Mouse (Mus musculus) layer of hippocampus, adult 18-20 months (tissue): ENCODE data around the gene Sat2. TPM values are rescaled to one million over a fixed set of nuclear protein-coding genes. Genes with fewer than 3 reads are reported as not detected.
"Not testable (repeated sequence)": the region's sequence is repeated elsewhere in the genome, so short reads cannot be mapped to it uniquely, and the experiment has no call there.

Experiments used
- DNase-seq, 2 experiments: peaks; one replicate each; pipeline ENCODE4 v3.0.0; 2022; ENCODE audit warnings: low spot score in 2 of 2
- total RNA-seq, 2 experiments: library from RNA; stranded (reverse); gene quantifications; 2 replicates each; pipeline ENCODE4 v1.2.3; 2021

Sat2 gene
- total RNA-seq, 2 experiments from 2014 or later: 9.5 to 12.1 TPM

DNA sequence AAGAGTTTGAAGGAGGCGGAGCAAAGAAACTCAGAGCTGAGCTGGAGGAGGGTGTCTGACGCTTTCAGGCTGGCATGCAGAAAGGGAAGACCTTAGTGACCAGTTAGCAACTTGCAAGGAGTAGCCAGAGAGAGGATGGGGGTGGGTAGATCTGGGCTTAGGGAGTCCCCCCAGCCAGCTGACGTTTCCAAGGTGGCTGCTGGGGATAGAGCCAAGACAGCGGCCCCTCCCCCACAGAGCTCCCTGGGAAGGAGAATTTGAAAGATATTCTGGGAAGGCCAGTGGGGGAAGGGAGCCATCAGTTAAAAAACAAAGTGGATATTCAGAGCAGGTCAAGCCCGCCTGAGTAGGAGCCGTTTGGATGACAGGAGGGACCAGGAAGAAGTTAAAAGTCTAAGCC is 21.7 kb upstream of the Sat2 start:
- peak; percentile 52 to 70 for DNase-seq

DNA sequence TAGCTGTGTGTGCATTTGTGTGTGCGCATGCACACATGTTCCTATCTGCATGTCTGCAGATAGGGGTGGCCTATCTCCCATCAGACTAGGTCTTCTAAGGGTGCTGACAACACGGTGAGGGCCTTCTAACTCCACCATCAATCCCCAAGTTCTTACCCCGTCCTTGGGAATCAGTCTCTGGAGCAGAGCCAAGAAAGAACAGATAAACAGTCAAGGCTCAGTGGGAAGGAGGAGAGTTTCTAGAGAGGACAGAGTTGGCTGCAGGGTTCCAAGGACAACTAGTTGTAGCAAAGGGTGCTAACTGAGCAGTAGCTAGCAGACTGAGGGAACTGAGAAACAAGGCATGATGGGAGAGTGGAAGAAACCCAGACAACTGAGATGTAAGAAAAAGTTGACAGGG is 20.1 kb upstream of the Sat2 start:
- no peak for DNase-seq

DNA sequence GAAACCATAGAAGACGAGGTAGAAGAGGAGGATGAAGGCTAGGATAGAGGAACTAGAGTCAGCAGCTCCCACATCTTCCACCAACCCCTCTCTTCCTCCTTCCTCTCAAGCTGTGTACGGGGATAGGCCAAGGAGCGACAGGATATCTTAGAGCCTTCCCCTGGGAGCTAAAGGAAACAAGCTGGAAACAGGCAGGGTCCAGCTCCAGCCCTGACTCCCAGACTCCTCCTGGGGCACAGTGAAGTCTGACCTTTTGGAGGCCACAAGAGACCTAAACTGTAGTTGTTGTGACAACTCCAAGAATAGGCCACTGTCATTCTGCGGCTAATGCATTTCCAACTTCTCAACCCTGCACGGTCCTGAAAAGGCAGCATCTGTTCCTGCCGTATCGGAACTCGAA is 18.3 kb upstream of the Sat2 start:
- DNase-seq: no peak

DNA sequence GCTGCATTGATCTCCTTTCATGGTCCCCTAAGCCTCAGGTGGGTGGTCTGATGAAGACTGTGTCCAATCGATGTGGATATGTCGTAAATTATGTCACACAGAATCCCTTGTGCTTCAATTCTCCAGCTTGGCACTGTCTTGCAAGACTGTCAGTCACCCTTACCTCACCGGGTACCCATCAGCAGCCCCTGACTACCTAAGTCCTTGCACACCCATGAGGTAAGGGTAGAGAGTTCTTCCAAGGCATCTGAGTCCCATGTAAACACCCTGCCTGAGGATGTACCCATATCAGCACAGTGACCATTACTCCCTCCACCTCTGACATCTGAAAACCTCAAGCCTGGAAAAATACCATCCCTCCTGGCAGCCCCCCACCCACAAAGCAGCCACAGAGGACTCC is 17.5 kb upstream of the Sat2 start:
- no peak for DNase-seq

DNA sequence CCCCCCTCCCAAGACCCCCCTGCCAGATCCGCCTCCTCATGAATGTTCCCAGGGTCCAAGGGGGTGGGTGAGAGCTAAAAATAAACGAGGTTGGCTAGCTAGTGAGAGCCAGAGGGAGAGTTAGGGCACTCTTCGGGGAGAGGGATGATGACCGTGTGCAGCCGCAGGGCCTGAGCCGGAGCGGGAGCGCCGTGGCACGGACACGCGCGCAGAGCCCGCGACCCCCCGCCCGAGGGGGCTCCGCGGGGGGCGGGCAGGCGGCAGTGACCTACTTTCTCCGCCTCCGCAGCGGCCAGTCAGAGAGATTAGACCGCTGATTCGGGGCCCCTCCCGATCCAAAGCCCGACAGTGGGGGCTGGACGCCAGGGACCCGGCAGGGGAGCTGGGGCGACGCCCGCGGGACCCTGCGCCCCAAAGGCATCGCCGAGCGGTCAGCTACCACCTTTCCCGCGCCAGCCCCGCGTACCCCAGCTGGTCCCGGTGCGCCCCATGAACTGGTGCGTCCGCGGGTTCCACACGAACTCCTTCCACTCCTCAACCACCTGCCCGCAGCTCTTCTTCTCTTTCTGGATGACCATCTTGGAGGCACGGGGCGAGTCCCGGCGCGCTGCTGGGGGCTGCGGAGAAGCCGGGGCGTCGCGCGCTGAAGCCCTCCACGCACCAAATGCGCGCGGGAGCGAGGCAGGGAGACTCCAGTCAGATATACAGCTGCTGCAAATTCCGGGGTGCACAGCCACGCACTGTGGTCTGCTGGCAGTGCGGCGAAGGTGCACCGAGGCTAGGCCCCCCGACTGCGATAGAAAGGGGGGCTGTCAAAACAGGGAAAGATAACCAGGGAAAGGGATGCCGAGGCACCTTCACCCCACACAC is 16.8 kb upstream of the Sat2 start:
- DNase-seq: peak in 1 of 2 experiments; percentile 33

DNA sequence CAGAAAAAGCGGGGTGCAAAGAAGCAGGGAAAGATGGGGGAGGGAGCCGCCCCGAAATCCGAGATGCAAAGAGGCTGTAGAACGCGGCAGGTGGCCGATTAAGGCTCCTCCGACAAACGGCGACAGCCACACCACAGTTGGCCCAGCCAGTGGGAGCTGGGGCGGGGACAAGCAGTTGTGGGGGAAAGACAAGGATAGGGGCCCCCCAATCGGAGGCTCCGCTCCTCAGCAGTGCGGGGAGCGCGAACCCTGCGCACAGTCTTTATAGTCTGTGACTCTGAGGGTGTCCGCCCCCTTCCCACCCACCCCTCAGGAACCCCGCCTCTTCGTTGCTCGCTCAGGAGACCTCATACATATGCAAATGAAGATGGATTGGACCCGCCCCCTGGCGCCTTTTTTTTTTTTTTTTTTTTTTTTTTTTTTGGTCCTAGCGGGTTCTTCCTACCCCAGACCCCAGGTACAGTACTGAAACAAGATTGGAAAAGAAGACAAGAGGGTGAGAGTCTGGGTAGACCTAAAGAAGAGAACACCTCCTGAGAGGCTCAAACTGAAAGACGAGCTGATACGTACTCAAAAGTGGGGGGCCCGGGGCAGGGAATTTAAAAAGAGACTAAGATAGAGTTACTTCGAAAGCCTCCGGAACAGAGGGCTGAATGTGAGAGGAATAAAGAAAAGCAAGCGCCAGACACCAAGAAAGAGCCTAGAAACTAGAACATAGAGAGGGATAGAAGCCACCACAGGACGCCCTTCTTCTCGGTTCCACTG is 15.9 kb upstream of the Sat2 start, which contains the start of gene Atp1b2:
Atp1b2 (minus strand) TSS at position 217 of the 765 bp plus-strand sequence.
- DNase-seq: peak; percentile 84 to 85

DNA sequence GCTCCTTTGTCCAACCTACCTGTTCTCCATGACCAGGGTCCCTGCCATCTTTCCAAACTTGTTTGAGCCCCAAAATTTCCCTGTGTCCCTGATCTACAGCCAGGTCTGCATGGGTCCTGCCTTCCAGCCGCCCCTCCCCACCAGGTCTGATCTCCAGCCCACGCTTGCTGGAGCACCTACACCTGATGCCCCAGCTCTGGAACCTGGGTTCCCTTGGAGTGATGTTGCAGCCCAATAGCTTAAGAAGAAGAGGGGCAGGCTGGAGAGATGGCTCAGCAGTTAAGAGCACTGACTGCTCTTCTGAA is 15.4 kb upstream of the Sat2 start:
- DNase-seq: no peak

DNA sequence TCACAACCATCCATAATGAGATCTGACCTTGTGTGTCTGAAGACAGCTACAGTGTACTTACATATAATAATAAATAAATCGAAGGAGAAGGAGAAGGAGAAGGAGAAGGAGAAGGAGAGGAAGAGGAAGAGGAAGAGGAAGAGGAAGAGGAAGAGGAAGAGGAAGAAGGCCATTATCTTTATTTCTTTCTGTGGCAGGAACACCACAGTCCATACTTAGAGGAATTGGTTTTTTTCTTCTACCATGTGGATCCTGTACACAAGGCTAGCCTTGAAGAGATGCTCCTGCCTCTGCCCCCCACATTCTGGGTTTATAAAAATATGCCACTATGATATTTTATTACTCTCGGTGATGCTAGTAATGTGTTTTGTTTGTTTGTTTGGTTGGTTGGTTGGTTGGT is 15.0 kb upstream of the Sat2 start:
- DNase-seq: no peak

DNA sequence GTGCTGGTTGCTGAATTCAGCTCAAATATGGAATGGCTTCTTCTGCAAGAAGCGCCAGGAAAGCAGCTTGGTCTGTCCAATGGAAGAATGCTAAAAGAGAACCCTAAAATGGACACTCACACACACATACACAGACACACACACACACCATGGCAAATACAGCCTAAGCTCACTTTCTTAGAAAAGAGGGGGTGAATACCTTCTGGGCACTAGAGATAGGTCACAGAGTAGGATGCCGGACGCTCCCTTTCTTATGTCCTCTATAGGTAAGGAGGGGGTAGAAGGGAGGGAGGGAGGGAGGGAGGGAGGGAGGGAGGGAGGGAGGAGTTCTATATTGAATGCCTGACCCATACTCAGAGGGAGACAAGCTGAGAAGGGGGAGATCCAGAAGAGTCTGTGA is 13.3 kb upstream of the Sat2 start:
- no peak for DNase-seq

DNA sequence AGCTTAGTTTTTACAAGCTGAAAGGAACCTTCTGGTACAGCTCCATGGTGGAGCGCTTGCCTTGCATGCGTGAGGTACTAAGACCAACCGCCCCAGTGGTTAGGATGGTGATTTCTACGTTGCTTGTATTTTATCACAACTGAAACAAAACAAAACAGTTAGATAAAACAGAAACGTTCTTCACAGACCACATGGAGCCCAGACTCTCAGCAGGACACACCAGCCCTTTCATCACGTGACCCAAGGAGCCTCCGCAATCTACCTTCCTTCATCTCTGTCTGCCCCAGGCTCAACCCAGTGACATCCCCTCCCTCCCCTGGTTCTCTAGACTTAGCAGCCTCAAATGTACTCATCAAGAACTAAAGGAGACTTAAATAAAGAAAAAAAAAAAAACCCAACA is 12.4 kb upstream of the Sat2 start:
- DNase-seq: no peak

DNA sequence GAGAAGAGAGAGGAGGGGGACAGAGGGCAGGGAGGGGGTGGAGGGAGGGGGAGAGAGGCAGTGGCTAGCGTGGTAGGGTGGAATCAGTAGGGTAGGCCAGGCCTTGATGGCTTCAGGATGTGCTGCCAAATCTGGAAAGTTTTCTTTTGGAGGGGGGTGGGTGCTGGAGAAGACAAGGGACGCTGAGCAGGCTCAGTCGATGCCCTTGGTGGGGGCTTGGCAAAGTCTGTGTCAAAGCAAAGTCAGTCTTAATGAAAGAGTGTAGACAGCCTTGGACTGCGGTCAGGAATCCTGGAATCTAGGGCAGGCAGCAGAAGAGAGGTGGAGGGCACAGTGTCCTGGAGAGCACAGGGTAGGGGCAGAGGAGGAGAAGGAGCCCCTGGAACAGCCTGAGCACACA is 10.9 kb upstream of the Sat2 start:
- peak in 1 of 2 experiments; percentile 37 for DNase-seq

DNA sequence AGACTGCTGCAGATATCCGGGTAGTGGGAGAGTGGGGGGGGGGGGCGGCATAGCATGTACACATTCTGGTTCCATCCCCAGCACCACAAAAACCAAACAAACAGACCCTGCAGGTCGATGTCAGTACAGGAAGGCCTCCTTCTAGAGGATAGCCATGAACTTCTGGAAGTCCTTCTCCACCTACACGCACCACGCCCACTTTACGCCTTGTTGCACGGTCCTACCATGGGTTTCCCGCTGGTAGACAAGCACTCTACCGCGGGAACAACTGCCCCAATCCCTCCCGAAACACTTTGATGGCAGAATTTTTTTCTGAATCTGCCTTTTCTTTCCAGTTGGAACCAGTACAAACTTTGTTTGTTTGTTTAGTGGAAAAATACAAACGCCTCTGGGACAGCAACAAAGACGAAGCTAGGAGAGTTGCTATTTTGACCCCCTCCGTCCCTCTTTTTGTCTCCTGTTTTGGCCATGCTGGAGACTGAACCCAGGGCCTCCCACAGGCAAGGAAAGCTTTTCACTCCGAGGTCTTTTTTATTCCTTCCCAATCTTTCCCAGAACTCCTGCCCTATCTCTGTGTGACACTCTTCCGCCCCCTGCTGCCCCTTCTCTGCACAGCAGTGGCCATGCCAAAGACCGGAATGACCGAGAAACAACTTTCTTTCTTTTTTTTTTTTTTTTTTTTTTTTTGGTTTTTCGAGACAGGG is 8.1 kb upstream of the Sat2 start:
- DNase-seq: peak; percentile 57 to 82

DNA sequence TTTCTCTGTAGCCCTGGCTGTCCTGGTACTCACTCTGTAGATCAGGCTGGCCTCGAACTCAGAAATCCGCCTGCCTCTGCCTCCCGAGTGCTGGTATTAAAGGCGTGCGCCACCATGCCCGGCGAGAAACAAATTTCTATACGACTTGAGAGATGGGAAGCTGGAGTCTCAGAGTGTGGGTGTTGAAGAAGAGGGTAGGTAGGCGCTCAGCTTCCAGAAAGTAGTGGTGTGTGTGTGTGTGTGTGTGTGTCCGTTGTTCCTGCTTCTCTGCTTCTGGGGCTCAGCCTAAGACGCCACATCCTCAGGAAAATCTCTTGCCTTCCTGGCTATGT is 7.6 kb upstream of the Sat2 start:
- not testable (repeated sequence) for DNase-seq

DNA sequence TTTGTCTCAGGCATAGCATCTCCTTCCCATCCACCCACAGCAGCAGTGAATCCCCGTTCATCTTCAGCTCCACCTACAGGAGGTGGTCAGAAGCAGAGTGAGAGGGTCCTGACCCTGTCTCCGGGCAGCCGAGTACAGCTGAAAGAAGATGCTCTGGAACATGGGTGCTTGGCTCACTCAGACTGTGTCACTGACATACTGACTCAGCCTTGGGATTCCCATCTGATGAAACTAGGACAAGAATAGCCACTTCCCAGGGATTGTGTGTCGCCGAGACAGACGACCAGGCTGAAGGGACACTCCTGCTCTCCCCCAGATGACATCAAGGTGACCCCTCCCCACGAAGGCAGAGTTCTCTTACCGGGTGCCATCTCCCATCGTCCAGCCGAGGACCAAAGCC is 5.0 kb upstream of the Sat2 start:
- DNase-seq: no peak

DNA sequence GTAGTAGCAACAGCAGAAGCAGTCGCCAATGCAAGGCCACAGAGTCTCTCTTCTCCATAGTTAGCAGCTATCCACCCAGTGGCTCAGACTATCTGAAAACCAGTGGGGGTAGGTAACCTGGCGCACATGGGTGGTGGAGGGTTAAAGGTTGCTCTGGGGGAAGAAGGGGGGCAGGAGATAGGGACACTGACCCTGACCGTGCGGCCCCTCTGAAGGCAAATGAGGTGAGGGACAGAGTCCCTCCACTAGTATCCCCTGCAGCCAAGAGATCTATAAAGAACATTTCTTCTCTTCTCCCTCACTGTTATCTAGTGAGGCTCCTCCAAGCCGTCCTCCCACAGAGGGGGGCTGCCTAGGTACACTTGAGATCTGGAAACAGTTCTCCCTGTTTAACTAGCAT is 4.0 kb upstream of the Sat2 start, which contains the start of gene Shbg:
Shbg (minus strand) TSS at position 101 of the 400 bp plus-strand sequence.
- DNase-seq: no peak

DNA sequence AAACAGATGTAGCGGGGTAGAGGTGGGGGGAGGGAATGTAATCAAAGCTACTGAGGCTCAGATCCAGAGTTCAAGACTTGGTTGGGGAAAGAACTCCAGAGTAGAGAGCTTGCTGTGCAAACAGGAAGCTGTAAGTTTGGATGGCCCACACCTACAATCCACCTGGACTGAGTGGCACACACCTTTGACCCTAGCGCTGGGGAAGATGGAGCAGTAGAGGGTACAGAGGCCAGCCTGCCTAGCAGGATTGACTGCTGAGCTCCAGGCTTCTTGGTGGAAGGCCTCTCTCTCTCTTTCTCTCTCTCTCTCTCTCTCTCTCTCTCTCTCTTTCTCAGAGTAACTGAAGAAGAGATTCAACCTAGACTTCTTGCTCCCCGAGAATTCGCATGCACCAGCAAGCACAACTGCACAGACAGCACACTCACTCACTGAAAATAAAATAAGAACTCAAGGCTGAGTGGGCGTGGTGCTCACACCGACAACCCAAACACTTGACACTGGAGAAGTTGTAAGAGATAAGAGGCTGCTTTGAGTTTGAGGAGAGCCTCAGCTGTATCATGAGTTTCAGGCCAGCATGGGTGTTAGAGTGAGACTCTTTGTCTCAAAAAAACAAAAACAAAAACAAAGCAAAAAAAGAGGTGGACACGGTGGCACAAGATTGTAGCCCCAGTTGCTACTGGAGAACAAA is 1.3 kb upstream of the Sat2 start:
- DNase-seq: no peak

DNA sequence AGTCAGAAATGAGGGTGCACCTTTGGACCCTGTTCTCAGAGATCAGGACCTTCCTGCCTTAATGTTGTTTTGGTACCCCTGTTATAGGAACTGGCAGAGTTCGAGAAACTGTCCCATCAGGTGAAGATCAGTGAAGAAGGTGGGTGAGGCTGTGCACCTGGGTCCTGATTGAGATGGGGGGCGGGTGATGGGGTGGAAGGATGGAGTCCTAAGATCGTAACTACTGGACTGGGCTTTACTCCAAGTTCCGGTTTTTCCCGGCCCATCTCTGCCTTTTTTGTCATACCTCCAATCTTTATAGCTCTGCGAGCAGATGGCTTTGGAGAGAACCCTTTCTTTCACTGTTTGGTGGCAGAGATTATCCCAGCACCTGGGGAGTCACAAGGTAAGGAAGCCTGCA is 582 bp downstream of the Sat2 start:
- no peak for DNase-seq

DNA sequence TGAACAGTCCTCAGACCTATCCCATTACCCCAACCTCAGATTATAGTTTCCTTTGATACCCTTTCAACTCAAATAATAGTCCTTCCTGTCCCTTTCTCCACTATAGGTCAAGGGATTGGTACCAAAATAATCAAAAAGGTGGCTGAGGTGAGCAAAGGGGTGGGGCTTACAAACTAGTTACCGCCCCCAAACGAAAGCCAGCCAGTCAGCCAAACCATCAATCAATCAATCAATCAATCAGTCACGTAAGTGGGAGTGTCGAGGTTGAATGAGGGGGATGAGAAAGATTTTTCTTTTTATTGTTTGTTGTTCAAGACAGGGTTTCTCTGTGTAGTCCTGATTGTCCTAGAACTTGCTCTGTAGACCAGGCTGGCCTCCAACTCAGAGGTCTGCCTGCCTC is 1.2 kb downstream of the Sat2 start:
- DNase-seq: no peak

DNA sequence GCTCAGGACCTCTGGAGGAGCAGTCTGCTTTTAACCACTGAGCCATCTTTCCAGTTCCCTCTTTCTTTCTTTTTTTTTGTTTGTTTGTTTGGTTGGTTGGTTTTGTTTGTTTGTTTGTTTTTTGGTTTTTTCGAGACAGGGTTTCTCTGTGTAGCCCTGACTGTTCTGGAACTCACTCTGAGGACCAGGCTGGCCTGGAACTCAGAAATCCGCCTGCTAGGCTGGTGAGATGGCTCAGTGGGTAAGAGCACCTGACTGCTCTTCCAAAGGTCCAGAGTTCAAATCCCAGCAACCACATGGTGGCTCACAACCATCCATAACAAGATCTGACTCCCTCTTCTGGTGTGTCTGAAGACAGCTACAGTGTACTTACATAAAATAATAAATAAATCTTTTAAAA is 2.5 kb downstream of the Sat2 start:
- not testable (repeated sequence) for DNase-seq

DNA sequence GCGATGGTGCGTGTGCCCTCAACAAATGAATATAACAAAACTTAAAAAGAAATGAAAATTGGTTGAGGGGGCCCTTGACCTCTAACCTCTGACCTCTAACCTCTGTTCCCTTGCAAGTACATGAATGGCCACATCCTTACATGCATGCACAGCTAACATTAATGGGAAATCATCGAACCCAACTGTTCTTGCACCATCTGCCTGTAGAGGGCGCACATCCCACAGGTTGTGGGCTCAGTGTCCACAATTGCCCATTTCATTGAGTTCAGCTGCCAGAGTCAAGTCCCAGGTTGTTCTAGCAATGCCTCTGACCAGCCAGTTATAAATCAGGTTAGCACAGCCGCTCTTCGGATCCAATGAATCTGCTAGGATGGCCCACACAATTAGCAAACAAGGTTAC is 6.5 kb downstream of the Sat2 start:
- peak in 1 of 2 experiments; percentile 74 for DNase-seq

DNA sequence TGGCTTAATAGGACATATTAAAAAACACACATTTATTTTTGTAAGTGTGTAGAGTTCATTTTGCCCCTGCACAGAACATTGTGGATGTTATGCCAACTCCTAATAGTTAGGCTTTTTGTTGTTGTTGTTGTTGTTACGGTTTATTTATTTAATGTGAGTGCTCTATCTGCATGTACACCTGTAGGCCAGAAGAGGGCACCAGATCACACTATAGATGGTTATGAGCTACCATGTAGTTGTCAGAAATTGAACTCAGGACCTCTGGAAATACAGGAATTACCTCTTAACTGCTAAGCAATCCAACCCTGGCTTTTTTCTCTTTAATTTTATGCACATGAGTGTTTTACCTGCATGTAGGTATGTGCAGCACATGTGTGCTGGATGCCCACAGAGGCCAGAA is 8.0 kb downstream of the Sat2 start:
- DNase-seq: no peak
